Mouse (Mus musculus) forebrain, embryonic 16.5 days (tissue): ENCODE results near the gene Fut8. TPM values are rescaled to one million over a fixed set of nuclear protein-coding genes. Genes with fewer than 3 reads are reported as not detected.
"Not testable (repeated sequence)": the region's sequence is repeated elsewhere in the genome, so short reads cannot be mapped to it uniquely, and the experiment has no call there.

Source experiments
- ATAC-seq: fragments of 200-750 bp; cut with Nextera tagmentation; 2 replicates; pipeline ENCODE4 v1.8.0; 2017; ENCODE audit warnings: mild to moderate bottlenecking, moderate library complexity
- H3K27ac ChIP-seq: fragments of 300-500 bp; sonication (generic); 2 replicates; pipeline ENCODE4 v1.5.1; 2014; ENCODE audit warnings: low read length, control low read depth
- H3K27me3 ChIP-seq: fragments of 300-500 bp; sonication (generic); replicated peaks from 2 replicates; pipeline ENCODE4 v1.6.1; 2014; ENCODE audit warnings: low read length; ENCODE audit not compliant: control insufficient read depth, insufficient read depth
- H3K36me3 ChIP-seq: fragments of 300-500 bp; sonication (generic); 2 replicates; pipeline ENCODE4 v1.6.1; 2014; ENCODE audit not compliant: control insufficient read depth, insufficient read depth
- H3K4me1 ChIP-seq: fragments of 300-500 bp; sonication (generic); replicated peaks from 2 replicates; pipeline ENCODE4 v1.6.1; 2014; ENCODE audit warnings: low read length; ENCODE audit not compliant: control insufficient read depth, insufficient read depth
- H3K4me2 ChIP-seq: fragments of 300-500 bp; sonication (generic); 2 replicates; pipeline ENCODE4 v1.6.1; 2014; ENCODE audit warnings: mild to moderate bottlenecking, low read length, control low read depth
- H3K4me3 ChIP-seq: fragments of 300-500 bp; sonication (generic); replicated peaks from 2 replicates; pipeline ENCODE4 v1.5.1; 2014; ENCODE audit warnings: mild to moderate bottlenecking, low read length, control low read depth
- H3K9ac ChIP-seq: fragments of 300-500 bp; sonication (generic); replicated peaks from 2 replicates; pipeline ENCODE4 v1.6.1; 2014; ENCODE audit warnings: low read depth, low read length, control low read depth
- H3K9me3 ChIP-seq: fragments of 300-500 bp; sonication (generic); 2 replicates; pipeline ENCODE4 v1.6.1; 2016; ENCODE audit warnings: low read length; ENCODE audit not compliant: control insufficient read depth
- WGBS: fragments of 180-500 bp; shearing (Covaris S2); extraction: QIAGEN DNeasy Blood & Tissue Kit; methylation state at CpG from one replicate; pipeline ENCODE4 v1.1.7; 2014; 5-methylcytosine and 5-hydroxymethylcytosine counted together
- polyA plus RNA-seq: library from polyadenylated mRNA; unstranded; fragments of >200 nt; fragmentation: Nextera tagmentation; extraction: Ambion mirVana; gene quantifications from 2 replicates; pipeline ENCODE4 v1.2.1, GENCODE M21; 2015

Gene Fut8
- polyA plus RNA-seq, 1 experiment from 2014 or later = 37.9 TPM

DNA sequence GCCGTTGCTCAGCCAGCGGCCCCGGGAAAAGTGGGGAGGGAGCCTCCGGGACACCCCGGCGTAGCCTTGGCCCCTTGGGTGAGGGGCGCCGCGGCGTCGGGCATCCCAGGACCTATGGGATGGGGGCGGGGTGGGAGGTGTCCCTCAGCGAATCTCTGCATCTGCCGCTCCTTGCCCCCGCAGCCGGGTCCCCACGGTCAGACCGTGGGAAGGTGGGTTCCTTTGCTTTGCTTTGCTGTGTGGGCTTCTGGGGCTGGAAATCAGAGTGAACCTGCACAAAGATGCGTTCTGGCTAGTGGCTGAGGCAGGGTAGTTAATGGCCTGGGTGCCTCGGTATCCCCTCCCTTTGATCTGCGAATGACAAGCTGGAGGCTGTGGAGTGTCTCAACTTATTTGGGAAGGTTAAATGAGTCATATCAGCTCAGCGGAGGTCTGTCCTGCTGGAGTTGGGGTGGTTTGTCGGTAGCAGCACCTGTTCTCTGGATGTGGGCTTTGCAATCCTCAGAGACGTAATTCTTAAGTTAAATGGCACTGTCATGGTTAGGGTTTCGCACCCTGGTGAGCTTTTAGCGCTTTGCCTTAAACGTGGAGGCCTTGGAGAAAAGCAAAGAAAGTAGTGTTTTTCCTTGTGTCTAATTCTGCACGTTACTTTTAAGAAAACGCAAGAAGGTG is 1.6 kb downstream of the Fut8 start:
- Histone ChIP-seq H3K4me3 (peak overlapping the region; percentile 92), H3K27me3 (no peaks in the 10 kb centered on the region), H3K27ac (peak overlapping the region; percentile 98), H3K4me1 (peaks cover 7% of the 10 kb centered on the region), H3K9me3 (no peaks in the 10 kb centered on the region), H3K9ac (peak overlapping the region; percentile 94), H3K36me3 (no peaks in the 10 kb centered on the region), H3K4me2 (peak overlapping the region; percentile 90)
- WGBS = under 1% methylated on average over 27 of the region's 29 CpGs
- no peak for ATAC-seq

DNA sequence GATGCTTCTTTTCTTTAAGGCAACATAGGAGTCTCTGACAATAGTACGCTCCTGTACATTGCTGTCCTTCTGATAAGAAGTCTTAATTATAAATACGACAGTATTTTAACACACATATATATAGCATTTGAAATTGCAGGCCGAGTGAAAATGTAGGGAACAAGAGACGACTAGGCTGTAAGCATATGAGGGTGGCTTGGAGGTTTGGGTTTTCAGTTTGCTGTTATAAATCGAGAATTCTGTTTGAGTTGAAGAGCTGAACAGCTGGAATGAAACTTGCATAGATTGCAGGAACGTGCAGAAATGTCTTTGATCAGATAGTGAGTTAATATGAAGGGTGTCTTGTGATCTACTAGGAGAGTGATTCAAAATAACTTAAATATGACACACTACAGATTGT is 2.4 kb downstream of the Fut8 start:
- peak overlapping the region; percentile 44 for H3K4me2 ChIP-seq
- H3K27me3 ChIP-seq = no peaks in the 10 kb centered on the region
- ATAC-seq = no peak
- peaks cover 7% of the 10 kb centered on the region for H3K4me1 ChIP-seq
- no peaks in the 10 kb centered on the region for H3K9me3 ChIP-seq
- no peak overlapping the region for H3K27ac ChIP-seq
- peak overlapping the region; percentile 22; the same call in 1 of the 2 replicates for H3K4me3 ChIP-seq
- no peak overlapping the region for H3K9ac ChIP-seq
- no peaks in the 10 kb centered on the region for H3K36me3 ChIP-seq
- WGBS = 56% methylated on average over 6 of the region's 6 CpGs

DNA sequence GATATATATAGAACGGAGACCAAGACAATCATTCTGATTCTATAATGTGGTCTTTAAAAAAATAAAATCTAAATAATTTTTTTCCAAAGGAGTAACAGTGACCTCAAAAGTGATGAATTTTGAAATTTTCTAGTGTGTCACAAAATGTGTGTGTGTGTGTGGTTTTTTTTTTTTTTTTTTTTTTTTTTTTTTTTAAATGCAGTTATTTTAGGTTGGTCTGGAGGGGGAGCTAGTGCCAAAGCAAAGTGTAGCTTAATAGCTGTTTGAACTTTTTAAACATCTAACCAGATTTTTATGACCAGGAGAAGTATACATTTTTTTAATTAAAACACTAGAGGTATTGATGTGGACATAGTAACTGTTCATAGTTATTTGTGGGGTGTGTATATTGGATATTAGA is 2.9 kb downstream of the Fut8 start:
- H3K9me3 ChIP-seq = no peaks in the 10 kb centered on the region

DNA sequence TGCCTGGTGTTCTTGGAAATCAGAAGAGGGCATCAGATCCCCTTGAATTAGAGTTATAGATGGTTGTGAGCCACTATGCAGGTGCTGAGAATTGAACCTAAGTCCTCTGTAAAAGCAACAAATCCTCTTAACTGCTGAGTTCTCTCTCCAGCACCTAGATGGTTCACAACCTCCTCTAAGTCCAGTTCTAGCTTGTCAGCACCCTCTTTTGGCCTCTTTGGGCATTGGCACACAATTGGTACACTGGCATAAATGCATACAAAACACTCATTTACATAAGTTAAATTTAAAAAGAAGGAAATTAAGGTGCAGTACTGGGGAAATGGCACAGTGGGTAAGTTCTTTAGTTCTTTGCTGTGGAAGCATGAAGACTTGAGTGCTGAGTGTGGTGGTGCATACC is 24.7 kb downstream of the Fut8 start:
- no peak overlapping the region for H3K4me3 ChIP-seq
- H3K27me3 ChIP-seq = no peaks in the 10 kb centered on the region
- no peaks in the 10 kb centered on the region for H3K36me3 ChIP-seq
- H3K4me1 ChIP-seq = no peaks in the 10 kb centered on the region
- ATAC-seq = no peak
- no peak overlapping the region for H3K9ac ChIP-seq
- no peak overlapping the region for H3K4me2 ChIP-seq
- H3K27ac ChIP-seq = no peak overlapping the region
- H3K9me3 ChIP-seq = no peaks in the 10 kb centered on the region

More for the DNA sequence above, 2.9 kb downstream of the Fut8 start:
- no peak overlapping the region for H3K4me2 ChIP-seq
- 73% methylated on average over 1 of the region's 1 CpGs for WGBS
- no peak overlapping the region for H3K9ac ChIP-seq
- H3K27ac ChIP-seq = no peak overlapping the region
- no peaks in the 10 kb centered on the region for H3K27me3 ChIP-seq
- H3K4me3 ChIP-seq = no peak overlapping the region
- H3K4me1 ChIP-seq = peaks cover 7% of the 10 kb centered on the region
- no peak for ATAC-seq
- H3K36me3 ChIP-seq = no peaks in the 10 kb centered on the region

DNA sequence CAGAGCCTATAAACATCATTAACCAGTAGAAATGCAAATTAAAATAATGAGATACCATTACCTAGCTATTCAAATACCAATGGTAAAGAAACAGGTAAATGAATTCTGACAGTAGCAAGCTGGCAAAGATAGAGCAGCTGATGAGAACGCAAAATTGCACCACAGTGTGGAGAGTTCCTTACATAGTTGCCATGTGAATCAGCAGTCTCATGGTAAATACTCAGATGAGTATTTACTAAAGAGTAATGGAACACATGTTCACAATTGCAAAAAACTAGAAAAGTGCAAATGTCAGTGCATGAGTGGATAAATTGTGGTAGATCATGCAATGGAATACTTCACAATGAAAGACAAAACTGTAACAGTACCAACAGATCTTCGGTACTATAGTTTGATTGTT is 25.9 kb downstream of the Fut8 start:
- Histone ChIP-seq H3K4me3 (no peak overlapping the region), H3K9me3 (no peaks in the 10 kb centered on the region), H3K27ac (no peak overlapping the region), H3K9ac (no peak overlapping the region), H3K36me3 (no peaks in the 10 kb centered on the region), H3K4me2 (no peak overlapping the region), H3K4me1 (no peaks in the 10 kb centered on the region), H3K27me3 (no peaks in the 10 kb centered on the region)
- 77% methylated on average over 2 of the region's 2 CpGs for WGBS
- ATAC-seq = no peak

DNA sequence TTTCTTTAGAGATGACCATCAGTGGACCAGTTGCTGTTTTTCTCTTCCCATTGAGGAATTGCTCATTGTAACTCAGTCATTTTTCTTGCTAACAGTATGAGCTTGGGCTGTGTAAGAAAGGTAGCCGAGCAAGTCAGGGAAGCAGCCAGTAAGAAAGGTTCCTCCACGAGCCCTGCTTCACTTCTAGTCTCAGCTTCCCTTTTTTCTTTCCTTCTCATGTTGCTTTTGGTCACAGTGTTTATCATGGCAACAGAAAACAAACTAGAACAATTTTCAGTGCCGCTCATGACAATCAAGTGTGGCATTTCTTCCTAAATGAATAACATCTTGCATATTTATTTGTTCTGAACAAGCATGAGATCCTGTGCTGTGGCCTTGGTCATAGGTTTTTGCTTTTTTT is 32.8 kb downstream of the Fut8 start:
- 91% methylated on average over 3 of the region's 3 CpGs for WGBS
- no peak overlapping the region for H3K4me3 ChIP-seq
- H3K4me2 ChIP-seq = no peak overlapping the region
- no peak overlapping the region for H3K9ac ChIP-seq
- H3K4me1 ChIP-seq = no peaks in the 10 kb centered on the region
- no peak overlapping the region for H3K27ac ChIP-seq
- no peak for ATAC-seq
- H3K27me3 ChIP-seq = no peaks in the 10 kb centered on the region
- no peaks in the 10 kb centered on the region for H3K36me3 ChIP-seq
- H3K9me3 ChIP-seq = no peaks in the 10 kb centered on the region

DNA sequence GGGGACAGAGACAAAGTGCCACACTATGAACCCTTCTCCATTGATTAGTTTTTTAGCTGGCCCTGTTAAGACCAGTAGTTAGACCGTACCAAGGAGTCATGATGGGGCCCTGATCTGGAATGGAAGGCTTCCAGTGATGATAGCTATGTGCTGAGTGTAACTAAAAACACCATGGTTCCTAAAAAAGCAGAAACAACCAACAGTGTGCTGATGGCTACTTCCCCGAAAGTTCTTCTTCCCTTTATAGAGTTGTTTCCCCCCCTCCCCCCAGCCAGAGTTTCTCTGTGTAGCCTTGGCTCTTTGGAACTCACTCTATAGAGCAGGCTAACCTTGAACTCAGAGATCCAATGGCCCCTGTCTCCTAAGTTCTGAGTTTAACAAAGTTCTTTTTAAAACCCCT is 50.6 kb downstream of the Fut8 start:
- no peaks in the 10 kb centered on the region for H3K4me1 ChIP-seq
- no peak overlapping the region for H3K9ac ChIP-seq
- no peak for ATAC-seq
- H3K27me3 ChIP-seq = no peaks in the 10 kb centered on the region
- H3K4me2 ChIP-seq = no peak overlapping the region
- no peaks in the 10 kb centered on the region for H3K36me3 ChIP-seq
- no peak overlapping the region for H3K27ac ChIP-seq
- 96% methylated on average over 2 of the region's 2 CpGs for WGBS
- no peak overlapping the region for H3K4me3 ChIP-seq
- no peaks in the 10 kb centered on the region for H3K9me3 ChIP-seq

DNA sequence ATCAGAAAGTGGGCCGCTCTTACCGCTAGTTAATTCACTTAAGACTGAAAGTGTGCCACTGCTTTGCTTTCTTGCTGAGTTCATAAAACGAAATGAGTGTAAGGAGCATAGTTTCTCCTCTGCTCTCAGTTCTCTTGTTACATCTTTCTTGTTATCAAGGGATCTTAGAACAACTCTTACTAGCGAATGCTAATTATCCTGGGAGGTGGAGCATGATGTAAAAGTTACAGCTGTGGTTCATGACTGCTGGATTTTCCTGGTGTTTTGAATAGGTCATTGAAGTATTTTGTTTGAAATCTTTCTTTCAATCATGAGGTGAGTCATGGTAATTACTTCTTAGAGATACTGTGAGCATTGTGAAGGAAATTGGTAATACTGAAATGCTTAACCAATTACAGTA is 53.1 kb downstream of the Fut8 start:
- H3K9ac ChIP-seq = no peak overlapping the region
- H3K9me3 ChIP-seq = no peaks in the 10 kb centered on the region
- H3K36me3 ChIP-seq = no peaks in the 10 kb centered on the region
- H3K4me3 ChIP-seq = no peak overlapping the region
- H3K27me3 ChIP-seq = no peaks in the 10 kb centered on the region
- no peak overlapping the region for H3K27ac ChIP-seq
- no peak overlapping the region for H3K4me2 ChIP-seq
- ATAC-seq = no peak
- H3K4me1 ChIP-seq = no peaks in the 10 kb centered on the region
- WGBS = 53% methylated on average over 4 of the region's 4 CpGs

DNA sequence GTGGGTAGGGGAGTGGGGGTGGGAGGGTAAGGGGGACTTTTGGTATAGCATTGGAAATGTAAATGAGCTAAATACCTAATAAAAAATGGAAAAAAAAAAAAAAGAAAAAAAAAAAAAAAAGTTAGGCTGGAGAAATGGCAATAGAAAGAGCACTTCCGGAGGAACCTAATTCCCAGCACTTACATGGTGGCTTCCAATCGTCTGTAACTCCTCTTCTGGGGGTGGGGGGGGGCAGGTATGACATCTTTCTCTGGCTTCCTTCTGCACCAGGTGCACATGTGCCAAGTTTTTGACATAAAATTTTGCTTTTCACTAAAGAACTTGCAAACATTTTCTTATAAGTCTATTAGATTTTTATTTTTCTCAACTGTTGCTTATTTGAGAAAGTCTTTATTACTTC is 53.9 kb downstream of the Fut8 start:
- not testable (repeated sequence) for H3K36me3 ChIP-seq, H3K27me3 ChIP-seq, ATAC-seq, H3K9ac ChIP-seq, H3K9me3 ChIP-seq, H3K4me1 ChIP-seq, H3K4me3 ChIP-seq, H3K27ac ChIP-seq, H3K4me2 ChIP-seq
- 68% methylated on average over 2 of the region's 2 CpGs for WGBS
